Mouse (Mus musculus) embryonic facial prominence, embryonic 11.5 days (tissue): ENCODE measurements at regions not wholly inside any gene's neighbourhood (a gene's known extent, or its start where the extent isn't known, plus 50 kb on each side); places are given as distances from the start of the nearest gene placed in this dataset.
A peak's percentile ranks its signal among the peaks of the same experiment; 100 is the strongest.

ENCODE experiments used
- ATAC-seq: fragments of 200-750 bp; cut with Nextera tagmentation; replicated peaks from 2 replicates; pipeline ENCODE4 v1.8.0; 2017; ENCODE audit warnings: low read depth; ENCODE audit not compliant: insufficient number of reproducible peaks, low FRiP score, low TSS enrichment
- DNase-seq: peaks from one replicate; pipeline ENCODE4 v3.0.0-alpha.2; 2015; ENCODE audit warnings: low spot score
- H3K27ac ChIP-seq: fragments of 300-500 bp; sonication (generic); replicated peaks from 2 replicates; pipeline ENCODE4 v1.5.1; 2014; ENCODE audit warnings: mild to moderate bottlenecking, low read depth, low read length, control low read depth
- H3K27me3 ChIP-seq: fragments of 300-500 bp; sonication (generic); 2 replicates; pipeline ENCODE4 v1.6.1; 2014; ENCODE audit warnings: mild to moderate bottlenecking, low read length, moderate library complexity, mixed read lengths; ENCODE audit not compliant: control insufficient read depth, insufficient read depth
- H3K36me3 ChIP-seq: fragments of 300-500 bp; sonication (generic); replicated peaks from 2 replicates; pipeline ENCODE4 v1.6.1; 2014; ENCODE audit warnings: low read depth, mild to moderate bottlenecking, low read length, moderate library complexity, mixed read lengths; ENCODE audit not compliant: control insufficient read depth, insufficient read depth
- H3K4me1 ChIP-seq: fragments of 300-500 bp; sonication (generic); 2 replicates; pipeline ENCODE4 v1.6.1; 2014; ENCODE audit warnings: low read length, mixed read lengths; ENCODE audit not compliant: control insufficient read depth, insufficient read depth
- H3K4me2 ChIP-seq: fragments of 300-500 bp; sonication (generic); 2 replicates; pipeline ENCODE4 v1.6.1; 2014; ENCODE audit warnings: low read depth, mild to moderate bottlenecking, control low read depth, low read length, moderate library complexity
- H3K4me3 ChIP-seq: fragments of 300-500 bp; sonication (generic); 2 replicates; pipeline ENCODE4 v1.5.1; 2014; ENCODE audit warnings: low read depth, low read length, control low read depth
- H3K9ac ChIP-seq: fragments of 300-500 bp; sonication (generic); replicated peaks from 2 replicates; pipeline ENCODE4 v1.6.1; 2014; ENCODE audit warnings: mild to moderate bottlenecking, control low read depth, low read length
- H3K9me3 ChIP-seq: fragments of 300-500 bp; sonication (generic); replicated peaks from 2 replicates; pipeline ENCODE4 v1.6.1; 2016; ENCODE audit warnings: mild to moderate bottlenecking, low read length, inconsistent platforms, mixed read lengths; ENCODE audit not compliant: control insufficient read depth
- WGBS: fragments of 180-500 bp; shearing (Covaris S2); extraction: QIAGEN DNeasy Blood & Tissue Kit; methylation state at CpG from one replicate; pipeline ENCODE4 v1.1.7; 2014; 5-methylcytosine and 5-hydroxymethylcytosine counted together

DNA sequence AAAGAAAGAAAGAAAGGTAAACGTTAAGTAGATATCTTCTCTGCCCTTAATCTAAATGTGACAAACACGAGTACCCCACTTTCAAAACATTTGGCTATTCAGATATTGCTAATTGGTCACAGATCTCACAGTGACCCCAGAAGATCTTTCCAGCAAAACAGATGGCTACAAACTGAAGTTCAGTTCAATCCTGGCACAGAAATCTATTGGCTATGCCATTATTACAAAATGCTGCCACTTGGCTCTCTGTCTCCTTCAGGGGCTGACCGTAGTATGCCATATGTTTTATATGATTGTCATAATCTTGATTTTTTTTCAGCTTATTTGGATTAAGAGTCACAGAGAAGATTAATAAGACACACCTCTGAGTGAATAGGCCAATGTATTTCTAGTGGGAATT lies 873.2 kb downstream of the Slc22a22 start:
- no peaks in the 10 kb centered on the region for H3K36me3 ChIP-seq
- H3K9me3 ChIP-seq, result no peaks in the 10 kb centered on the region
- H3K27ac ChIP-seq, result no peak overlapping the region
- no peak overlapping the region for H3K4me2 ChIP-seq
- H3K27me3 ChIP-seq, result no peaks in the 10 kb centered on the region
- WGBS, result 85% methylated on average over 3 of the region's 3 CpGs
- ATAC-seq (no peak), DNase-seq (no peak)
- no peak overlapping the region for H3K4me3 ChIP-seq
- H3K9ac ChIP-seq, result no peak overlapping the region
- no peaks in the 10 kb centered on the region for H3K4me1 ChIP-seq

DNA sequence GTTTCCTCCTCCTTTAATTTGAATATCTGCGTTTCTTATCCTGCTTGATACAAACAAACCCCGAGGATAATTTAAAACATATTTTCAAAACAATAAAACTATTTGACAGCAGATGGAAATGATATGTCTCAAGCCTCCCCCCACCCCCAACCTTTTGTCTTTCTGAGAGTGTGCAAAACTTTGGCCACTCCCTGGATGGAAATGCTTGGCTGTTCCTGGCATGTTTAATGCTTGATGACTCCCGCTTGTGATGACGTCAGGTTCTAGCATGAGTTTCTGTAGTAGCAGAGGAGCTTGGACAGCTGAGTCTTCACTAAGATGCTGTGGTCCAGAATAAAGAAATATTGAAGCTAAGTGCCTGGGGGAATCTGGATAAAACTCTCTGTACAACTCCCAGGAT lies 884.8 kb downstream of the Slc22a22 start:
- no peak overlapping the region for H3K4me2 ChIP-seq
- no peak for ATAC-seq
- H3K36me3 ChIP-seq, result no peaks in the 10 kb centered on the region
- H3K27ac ChIP-seq, result no peak overlapping the region
- no peak overlapping the region for H3K4me3 ChIP-seq
- H3K27me3 ChIP-seq, result no peaks in the 10 kb centered on the region
- WGBS, result 68% methylated on average over 4 of the region's 4 CpGs
- H3K4me1 ChIP-seq, result no peaks in the 10 kb centered on the region
- H3K9me3 ChIP-seq, result no peaks in the 10 kb centered on the region
- H3K9ac ChIP-seq, result no peak overlapping the region
- DNase-seq, result no peak

DNA sequence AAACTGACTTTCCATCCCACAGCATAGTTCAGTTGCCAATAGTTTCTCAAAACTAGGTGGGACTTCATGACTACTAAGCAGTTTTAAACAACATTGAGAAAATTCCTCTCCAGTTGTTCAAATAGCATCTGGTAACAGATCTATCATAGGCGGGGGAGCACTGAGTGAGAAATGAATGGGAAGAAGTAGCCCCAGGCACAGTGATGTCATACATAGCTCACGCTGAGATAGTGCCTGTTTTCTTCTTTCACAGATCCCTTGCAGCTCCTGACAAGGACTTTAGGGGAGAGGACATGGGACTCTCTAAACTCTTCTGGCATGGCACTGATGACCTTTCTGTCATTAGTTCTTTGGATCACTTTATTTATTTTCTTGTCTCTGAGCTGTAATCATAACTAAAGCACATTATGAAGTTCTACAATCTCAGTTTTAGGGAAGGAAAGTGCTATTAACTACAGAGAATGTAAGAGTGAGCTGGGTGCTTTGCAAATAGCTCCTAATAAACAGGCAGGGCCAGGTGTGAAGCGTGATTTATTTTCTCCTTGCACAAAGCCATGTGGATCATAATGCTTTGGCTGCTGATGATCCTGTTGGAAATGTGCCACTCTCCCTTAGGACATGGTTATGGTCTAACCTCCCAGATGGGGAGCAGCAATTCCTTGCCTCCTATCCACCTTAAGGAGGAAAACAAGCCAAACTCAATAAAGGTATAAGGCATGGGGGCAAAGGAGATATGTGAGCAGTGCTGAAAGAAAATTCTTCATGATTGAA lies 896.5 kb downstream of the Slc22a22 start:
- no peak overlapping the region for H3K27ac ChIP-seq
- no peak overlapping the region for H3K4me3 ChIP-seq
- no peak overlapping the region for H3K4me2 ChIP-seq
- no peaks in the 10 kb centered on the region for H3K4me1 ChIP-seq
- H3K9me3 ChIP-seq, result no peaks in the 10 kb centered on the region
- H3K27me3 ChIP-seq, result no peaks in the 10 kb centered on the region
- DNase-seq (no peak), ATAC-seq (no peak)
- no peak overlapping the region for H3K9ac ChIP-seq
- 63% methylated on average over 3 of the region's 3 CpGs for WGBS
- H3K36me3 ChIP-seq, result no peaks in the 10 kb centered on the region

DNA sequence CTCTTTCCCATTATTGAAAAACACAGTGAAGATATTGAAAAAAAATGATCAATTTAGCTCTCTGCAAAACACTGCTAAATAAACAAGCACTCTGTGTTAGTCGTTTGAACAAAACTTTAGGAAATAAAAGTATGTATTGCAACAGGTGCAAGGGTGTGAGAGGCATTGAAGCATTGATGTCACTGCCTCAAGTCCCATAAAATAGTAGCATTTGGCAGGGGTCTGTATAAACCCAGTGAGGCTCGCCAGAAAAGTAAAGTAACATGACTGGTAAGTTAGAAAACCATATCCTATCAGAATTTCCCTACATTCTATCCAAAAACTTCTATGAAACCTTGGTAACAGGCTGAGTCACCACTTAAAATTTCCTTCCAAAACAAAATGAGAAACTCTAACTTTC lies 914.2 kb downstream of the Slc22a22 start:
- WGBS, result 68% methylated on average over 2 of the region's 2 CpGs
- DNase-seq, result no peak

DNA sequence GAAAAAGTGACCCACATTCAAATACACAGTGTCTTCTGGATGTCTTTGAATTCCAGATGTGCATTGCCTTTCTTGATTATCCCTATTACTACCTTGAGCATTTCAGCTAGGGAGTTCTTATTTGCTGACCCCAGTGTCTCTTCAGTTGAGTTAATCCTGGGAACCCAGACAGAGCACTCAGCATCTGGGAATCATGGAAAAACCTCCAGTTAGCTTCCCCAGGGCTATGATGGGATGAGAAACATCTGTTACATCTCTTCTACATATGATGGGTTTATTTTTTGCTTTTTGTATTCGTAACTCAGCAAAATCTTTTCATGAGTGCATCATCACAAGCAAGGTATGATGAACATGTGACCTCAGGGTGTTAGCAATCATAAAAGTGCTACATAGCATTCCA lies 914.6 kb downstream of the Slc22a22 start:
- no peaks in the 10 kb centered on the region for H3K9me3 ChIP-seq
- H3K4me1 ChIP-seq, result no peaks in the 10 kb centered on the region
- ATAC-seq (no peak), DNase-seq (peak; percentile 28)
- WGBS, result 66% methylated on average over 1 of the region's 1 CpGs
- no peaks in the 10 kb centered on the region for H3K36me3 ChIP-seq
- no peak overlapping the region for H3K4me3 ChIP-seq
- no peak overlapping the region for H3K9ac ChIP-seq
- no peak overlapping the region for H3K4me2 ChIP-seq
- H3K27me3 ChIP-seq, result no peaks in the 10 kb centered on the region
- no peak overlapping the region for H3K27ac ChIP-seq

More for the DNA sequence above, 914.2 kb downstream of the Slc22a22 start:
- Histone ChIP-seq H3K4me1 (no peaks in the 10 kb centered on the region), H3K27ac (no peak overlapping the region), H3K4me2 (no peak overlapping the region), H3K36me3 (no peaks in the 10 kb centered on the region), H3K4me3 (no peak overlapping the region), H3K9me3 (no peaks in the 10 kb centered on the region), H3K27me3 (no peaks in the 10 kb centered on the region), H3K9ac (no peak overlapping the region)
- no peak for ATAC-seq

DNA sequence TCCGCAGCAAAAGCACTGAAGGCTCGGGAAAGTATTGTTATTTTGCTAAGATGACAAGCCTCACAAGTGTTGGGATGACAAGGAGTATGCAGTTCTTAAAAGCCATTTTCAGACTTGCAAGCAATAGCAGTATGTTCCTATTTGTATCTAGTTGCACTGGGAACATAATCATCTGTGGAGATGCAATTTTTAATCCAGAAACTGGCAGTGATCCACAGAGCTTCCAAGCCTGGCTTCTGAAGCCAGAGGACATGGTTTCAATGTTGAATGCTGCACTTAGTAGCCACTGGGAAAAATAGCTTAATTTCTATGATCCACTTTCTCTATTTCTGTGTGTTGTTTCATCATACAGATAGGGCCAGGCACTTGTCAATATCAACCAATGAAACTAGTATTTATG lies 915.3 kb downstream of the Slc22a22 start:
- Histone ChIP-seq H3K9me3 (no peaks in the 10 kb centered on the region), H3K4me3 (no peak overlapping the region), H3K27me3 (no peaks in the 10 kb centered on the region), H3K4me2 (no peak overlapping the region), H3K9ac (no peak overlapping the region), H3K36me3 (no peaks in the 10 kb centered on the region), H3K4me1 (no peaks in the 10 kb centered on the region), H3K27ac (no peak overlapping the region)
- DNase-seq, result no peak
- ATAC-seq, result no peak
- WGBS, result 82% methylated on average over 2 of the region's 2 CpGs

DNA sequence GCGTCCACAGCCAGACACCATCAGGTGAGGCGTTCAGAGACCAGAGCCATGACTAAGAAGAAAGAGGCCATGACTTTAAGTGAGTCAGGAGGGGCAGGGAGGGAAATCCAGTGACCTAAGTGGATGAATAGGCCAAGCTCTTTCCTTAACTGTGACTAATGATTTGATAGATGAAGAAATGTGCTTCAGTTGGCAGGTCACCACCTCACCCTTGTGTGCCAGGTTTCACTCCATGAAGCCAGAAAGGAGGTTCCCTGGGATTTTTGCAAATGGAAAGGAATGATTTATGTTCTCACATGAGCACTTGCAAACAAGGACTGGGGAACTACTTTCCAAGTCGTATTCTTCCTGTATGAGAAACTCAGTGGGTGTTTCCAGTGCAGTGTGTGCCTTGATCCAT lies 923.0 kb downstream of the Slc22a22 start:
- 88% methylated on average over 3 of the region's 3 CpGs for WGBS
- no peak overlapping the region for H3K4me2 ChIP-seq
- H3K36me3 ChIP-seq, result no peaks in the 10 kb centered on the region
- no peak overlapping the region for H3K4me3 ChIP-seq
- ATAC-seq (no peak), DNase-seq (no peak)
- no peaks in the 10 kb centered on the region for H3K27me3 ChIP-seq
- H3K27ac ChIP-seq, result no peak overlapping the region
- H3K9me3 ChIP-seq, result no peaks in the 10 kb centered on the region
- no peaks in the 10 kb centered on the region for H3K4me1 ChIP-seq
- no peak overlapping the region for H3K9ac ChIP-seq

DNA sequence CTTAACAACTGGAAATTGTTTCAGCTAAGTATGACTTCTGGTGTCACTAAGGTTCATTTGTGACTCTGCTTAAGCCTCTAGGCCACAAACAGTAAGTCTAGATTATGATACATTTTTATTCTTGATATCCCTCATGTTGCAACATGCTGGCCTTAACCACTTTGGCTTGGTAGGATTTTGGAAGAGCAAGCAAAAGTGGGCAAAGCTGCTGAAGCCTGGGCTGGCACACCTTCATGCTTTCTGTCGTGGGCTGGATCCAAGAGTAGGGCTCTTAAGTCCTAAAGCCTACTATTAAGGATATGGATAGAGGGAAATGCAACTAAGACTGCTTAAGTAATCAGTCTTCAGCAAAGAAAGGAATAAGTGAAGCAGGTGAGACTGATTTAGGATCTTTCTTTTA lies 923.6 kb downstream of the Slc22a22 start:
- WGBS, result 89% methylated on average over 1 of the region's 1 CpGs
- Histone ChIP-seq H3K36me3 (no peaks in the 10 kb centered on the region), H3K4me1 (no peaks in the 10 kb centered on the region), H3K4me3 (no peak overlapping the region), H3K27ac (no peak overlapping the region), H3K27me3 (no peaks in the 10 kb centered on the region), H3K9ac (no peak overlapping the region), H3K9me3 (no peaks in the 10 kb centered on the region), H3K4me2 (no peak overlapping the region)
- ATAC-seq (no peak), DNase-seq (no peak)
